In genomic region chr5:146989051-146989450, GRCm38 (mm10) we compare ENCODE assay signal across 20 mouse cellular contexts. TPM values are rescaled to one million over a fixed set of nuclear protein-coding genes. Genes with fewer than 3 reads are reported as not detected.
A peak's percentile ranks its signal among the peaks of the same experiment; 100 is the strongest.
DNase-seq lines count a peak whose midpoint lies in the region; ATAC-seq and TF ChIP-seq lines count a peak whose summit lies in the region.
"Had no signal": no experiment of that assay in that cellular context is flagged by ENCODE, and none has a peak within 500 bp of the region (broad histone marks: within the 10 kb centered on the region; RNA-seq: fewer than 3 reads in every experiment).

No protein-coding gene starts in this region.

- H3K79me2 ChIP-seq in heart, adult 2 months (replicated peaks; ENCODE audit: control insufficient read depth, insufficient read depth, low read length): no peaks in the 10 kb centered on the region

- no peaks in the 10 kb centered on the region for H3K36me3 ChIP-seq in heart, adult 2 months (ENCODE audit: control insufficient read depth, insufficient read depth, low read length)
- no peaks in the 10 kb centered on the region for H3K36me3 ChIP-seq in midbrain, embryonic 10.5 days
- no peaks in the 10 kb centered on the region for H3K36me3 ChIP-seq in hindbrain, postnatal 0 days (ENCODE audit: insufficient read depth, low read length)
- H3K36me3 ChIP-seq: embryonic facial prominence, embryonic 15.5 days; forebrain, embryonic 10.5 days; forebrain, embryonic 15.5 days; heart, embryonic 13.5 days; hindbrain, embryonic 12.5 days had no signal

- H3K9ac ChIP-seq in heart, adult 2 months (ENCODE audit: low read depth, low read length): no peak overlapping the region
- H3K9ac ChIP-seq in hindbrain, postnatal 0 days (replicated peaks; ENCODE audit: low read length): no peak overlapping the region
- H3K9ac ChIP-seq: embryonic facial prominence, embryonic 15.5 days; forebrain, embryonic 15.5 days; heart, embryonic 13.5 days; hindbrain, embryonic 12.5 days had no signal

- ATAC-seq in hindbrain, postnatal 0 days: no peak
- ATAC-seq: forebrain, embryonic 15.5 days; hindbrain, embryonic 16.5 days had no signal

- TF ChIP-seq EP300 in heart, adult 2 months (IDR thresholded peaks at IDR 0.05; ENCODE audit: insufficient read depth, low read depth, low read length): no peak

- peak; percentile 31 for DNase-seq in heart, postnatal 4 days
- DNase-seq in heart, adult 2 months: no peak
- DNase-seq in adrenal gland, adult 2 months: peak; percentile 82
- peak; percentile 63 for DNase-seq in adrenal gland, postnatal 25 days
- no peak for DNase-seq in midbrain, embryonic 10.5 days (ENCODE audit: low spot score)
- DNase-seq in hindbrain, postnatal 0 days (ENCODE audit: low spot score): no peak
- no peak for DNase-seq in spleen, postnatal 36 days (ENCODE audit: low spot score in 2 of 2)
- DNase-seq: cerebellum, adult 2 months; cerebellum, postnatal 10 days; embryo, embryonic 11 days; gastrocnemius, postnatal 14 days; heart, postnatal 36 days; kidney, adult 18-20 months had no signal

- no peaks in the 10 kb centered on the region for H3K4me1 ChIP-seq in heart, adult 2 months (ENCODE audit: control insufficient read depth, insufficient read depth, low read length)
- 0 out of 2 replicates have a peak, but pooled peaks cover 4% of the 10 kb centered on the region for H3K4me1 ChIP-seq in midbrain, embryonic 10.5 days
- H3K4me1 ChIP-seq in hindbrain, postnatal 0 days (ENCODE audit: insufficient read depth, low read length): no peaks in the 10 kb centered on the region
- H3K4me1 ChIP-seq: embryonic facial prominence, embryonic 15.5 days had no signal

- H3K4me3 ChIP-seq in heart, adult 2 months: no peak overlapping the region
- no peak overlapping the region for H3K4me3 ChIP-seq in midbrain, embryonic 10.5 days
- no peak overlapping the region for H3K4me3 ChIP-seq in hindbrain, postnatal 0 days (ENCODE audit: low read length)
- H3K4me3 ChIP-seq: embryonic facial prominence, embryonic 15.5 days; erythroblast, embryonic 14.5 days; forebrain, embryonic 10.5 days; forebrain, embryonic 15.5 days; heart, embryonic 13.5 days; hindbrain, embryonic 12.5 days had no signal

- no peak for TF ChIP-seq CTCF in heart, adult 2 months (IDR thresholded peaks at IDR 0.05)
- TF ChIP-seq CTCF in hindbrain, postnatal 0 days (IDR thresholded peaks at IDR 0.05; ENCODE audit: low read depth): no peak

- WGBS in heart, adult 2 months: 34% methylated on average over 5 of the region's 5 CpGs
- 86% methylated on average over 5 of the region's 5 CpGs for WGBS in midbrain, embryonic 10.5 days
- WGBS in hindbrain, postnatal 0 days: 83% methylated on average over 5 of the region's 5 CpGs

- no peak overlapping the region for H3K4me2 ChIP-seq in hindbrain, postnatal 0 days (ENCODE audit: low read depth, low read length)
- H3K4me2 ChIP-seq: embryonic facial prominence, embryonic 15.5 days; forebrain, embryonic 15.5 days; heart, embryonic 13.5 days; hindbrain, embryonic 12.5 days had no signal

- H3K9me3 ChIP-seq in midbrain, embryonic 10.5 days (replicated peaks): no peaks in the 10 kb centered on the region
- H3K9me3 ChIP-seq in hindbrain, postnatal 0 days (ENCODE audit: low read length): no peaks in the 10 kb centered on the region
- H3K9me3 ChIP-seq: embryonic facial prominence, embryonic 15.5 days; forebrain, embryonic 10.5 days; forebrain, embryonic 15.5 days; heart, embryonic 13.5 days; hindbrain, embryonic 12.5 days had no signal

- intact Hi-C loops in heart, adult 2 months (cut with DNase I): no loop called here

- H3K27me3 ChIP-seq in heart, adult 2 months (ENCODE audit: control insufficient read depth, insufficient read depth, low read length): peaks cover 2% of the 10 kb centered on the region; the same call in 1 of the 2 replicates
- H3K27me3 ChIP-seq in midbrain, embryonic 10.5 days (ENCODE audit: low read depth, poor library complexity, severe bottlenecking): peaks cover 29% of the 10 kb centered on the region
- no peaks in the 10 kb centered on the region for H3K27me3 ChIP-seq in hindbrain, postnatal 0 days (ENCODE audit: insufficient read depth, low read length)

- no peak for TF ChIP-seq POLR2A in heart, adult 2 months (IDR thresholded peaks at IDR 0.05; ENCODE audit: insufficient read depth, low read depth, low read length)

- no peak overlapping the region for H3K27ac ChIP-seq in heart, adult 2 months
- H3K27ac ChIP-seq in midbrain, embryonic 10.5 days (replicated peaks): no peak overlapping the region
- H3K27ac ChIP-seq in hindbrain, postnatal 0 days: no peak overlapping the region
- H3K27ac ChIP-seq: embryonic facial prominence, embryonic 15.5 days; forebrain, embryonic 10.5 days; forebrain, embryonic 15.5 days; heart, embryonic 13.5 days; hindbrain, embryonic 12.5 days had no signal

RNA-seq across cellular contexts. Expression of gene Mtif3, which starts 25.5 kb away (rescaled TPM):
- 10 to 100 TPM; 13.3 to 15.7 TPM for total RNA-seq in heart, postnatal 4 days (2021)
- total RNA-seq in heart, adult 2 months (2021): 10 to 100 TPM; 21.0 to 23.3 TPM
- 12.2 and 18.1 TPM in 2 replicates for polyA plus RNA-seq in heart, adult 2 months (2012; rRNA removed)
- 10 to 100 TPM; 29.0 to 39.8 TPM for total RNA-seq in adrenal gland, adult 2 months (2021)
- polyA plus RNA-seq in adrenal gland, adult 2 months (2012; rRNA removed): 8.6 and 9.5 TPM in 2 replicates
- 30.4 and 40.9 TPM in 2 replicates for total RNA-seq in adrenal gland, postnatal 25 days (2021)
- 20.8 and 22.6 TPM in 2 replicates for polyA plus RNA-seq in midbrain, embryonic 10.5 days (2016; fragmentation: Nextera tagmentation; extraction: Ambion mirVana)
- 9.9 and 11.7 TPM in 2 replicates for total RNA-seq in hindbrain, postnatal 0 days (2014; rRNA removed)
- polyA plus RNA-seq in hindbrain, postnatal 0 days (2015; fragmentation: Nextera tagmentation; extraction: Ambion mirVana): 20.3 and 21.1 TPM in 2 replicates

RNA-seq across cellular contexts. Expression of gene Gtf3a, which starts 40.6 kb away (rescaled TPM):
- total RNA-seq in heart, postnatal 4 days (2021): 10 to 100 TPM; 29.2 to 29.5 TPM
- 10 to 100 TPM; 18.4 to 19.2 TPM for total RNA-seq in heart, adult 2 months (2021)
- 19.2 and 23.0 TPM in 2 replicates for polyA plus RNA-seq in heart, adult 2 months (2012; rRNA removed)
- total RNA-seq in adrenal gland, adult 2 months (2021): 10 to 100 TPM; 30.1 to 30.4 TPM
- polyA plus RNA-seq in adrenal gland, adult 2 months (2012; rRNA removed): 47.9 and 51.0 TPM in 2 replicates
- 34.9 and 36.1 TPM in 2 replicates for total RNA-seq in adrenal gland, postnatal 25 days (2021)
- polyA plus RNA-seq in midbrain, embryonic 10.5 days (2016; fragmentation: Nextera tagmentation; extraction: Ambion mirVana): 113 and 121 TPM in 2 replicates
- total RNA-seq in hindbrain, postnatal 0 days (2014; rRNA removed): 53.3 and 71.5 TPM in 2 replicates
- 94.0 and 96.6 TPM in 2 replicates for polyA plus RNA-seq in hindbrain, postnatal 0 days (2015; fragmentation: Nextera tagmentation; extraction: Ambion mirVana)

Comparison
In these comparisons a context has a peak if more than half of its experiments do, and no peak if none do; other contexts are left out.
1. DNase-seq: peak in heart, postnatal 4 days (single experiment), adrenal gland, adult 2 months (single experiment) and adrenal gland, postnatal 25 days (single experiment); none in heart, adult 2 months (0 of 2), midbrain, embryonic 10.5 days (single experiment), hindbrain, postnatal 0 days (single experiment) and spleen, postnatal 36 days (0 of 2).